ENCODE assay signal across 8 mouse cellular contexts in genomic region chr8:92761959-92762600, GRCm38 (mm10).
DNase-seq lines count a peak whose midpoint lies in the region; ATAC-seq and TF ChIP-seq lines count a peak whose summit lies in the region.

No protein-coding gene starts in this region.

- ATAC-seq in heart, embryonic 12.5 days (ENCODE audit: insufficient number of reproducible peaks, low FRiP score) = no peak
- no peak for ATAC-seq in intestine, postnatal 0 days
- ATAC-seq in midbrain, embryonic 14.5 days (ENCODE audit: low FRiP score, low TSS enrichment) = no peak

- H3K4me2 ChIP-seq in heart, embryonic 12.5 days = peak overlapping the region; percentile 63
- peak overlapping the region; percentile 40 for H3K4me2 ChIP-seq in intestine, postnatal 0 days (replicated peaks; ENCODE audit: low read depth)
- H3K4me2 ChIP-seq in midbrain, embryonic 14.5 days (ENCODE audit: low read length) = peak overlapping the region; percentile 1; the same call in 1 of the 2 replicates

- H3K36me3 ChIP-seq in heart, embryonic 12.5 days = no peaks in the 10 kb centered on the region
- no peaks in the 10 kb centered on the region for H3K36me3 ChIP-seq in embryonic facial prominence, embryonic 10.5 days (replicated peaks)
- no peaks in the 10 kb centered on the region for H3K36me3 ChIP-seq in intestine, postnatal 0 days (ENCODE audit: control insufficient read depth, insufficient read depth)
- H3K36me3 ChIP-seq in midbrain, embryonic 14.5 days (ENCODE audit: control insufficient read depth, insufficient read depth, low read length) = no peaks in the 10 kb centered on the region

- intact Hi-C loops in heart, postnatal 14 days (cut with DNase I) = no loop called here

- peak overlapping the region; percentile 25 for H3K4me3 ChIP-seq in heart, embryonic 12.5 days
- H3K4me3 ChIP-seq in embryonic facial prominence, embryonic 10.5 days = peak overlapping the region; percentile 31; the same call in 1 of the 2 replicates
- H3K4me3 ChIP-seq in intestine, postnatal 0 days (ENCODE audit: low read depth, low read length) = 0 out of 2 replicates have a peak overlapping the region, but pooled peaks have one; percentile 5
- no peak overlapping the region for H3K4me3 ChIP-seq in midbrain, embryonic 14.5 days (replicated peaks; ENCODE audit: low read depth, low read length)
- H3K4me3 ChIP-seq in cerebellum, adult 2 months (replicated peaks; ENCODE audit: insufficient read depth, low read depth, low read length) = no peak overlapping the region

- no peak for DNase-seq in heart, postnatal 14 days
- DNase-seq in embryonic facial prominence, embryonic 10.5 days (ENCODE audit: low spot score) = peak; percentile 55
- DNase-seq in midbrain, embryonic 14.5 days = peak; percentile 46
- no peak for DNase-seq in ovary, postnatal 14 days (ENCODE audit: low spot score)
- DNase-seq in layer of hippocampus, adult 11-12 months (ENCODE audit: low spot score) = no peak
- DNase-seq in cerebellum, adult 2 months = no peak

- H3K27ac ChIP-seq in heart, embryonic 12.5 days (ENCODE audit: poor library complexity, severe bottlenecking) = no peak overlapping the region
- peak overlapping the region; percentile 30; the same call in 1 of the 2 replicates for H3K27ac ChIP-seq in embryonic facial prominence, embryonic 10.5 days (replicated peaks)
- H3K27ac ChIP-seq in intestine, postnatal 0 days (ENCODE audit: low read depth, low read length) = no peak overlapping the region
- H3K27ac ChIP-seq in midbrain, embryonic 14.5 days (replicated peaks; ENCODE audit: low read depth, low read length) = no peak overlapping the region
- H3K27ac ChIP-seq in cerebellum, adult 2 months (ENCODE audit: insufficient read depth, low read length) = no peak overlapping the region

- H3K27me3 ChIP-seq in heart, embryonic 12.5 days (replicated peaks) = no peaks in the 10 kb centered on the region
- H3K27me3 ChIP-seq in embryonic facial prominence, embryonic 10.5 days (replicated peaks; ENCODE audit: low read depth, poor library complexity, severe bottlenecking) = peaks cover 12% of the 10 kb centered on the region
- H3K27me3 ChIP-seq in intestine, postnatal 0 days (replicated peaks; ENCODE audit: control insufficient read depth, insufficient read depth, low read length) = no peaks in the 10 kb centered on the region
- no peaks in the 10 kb centered on the region for H3K27me3 ChIP-seq in midbrain, embryonic 14.5 days (ENCODE audit: control insufficient read depth, insufficient read depth, low read length)
- H3K27me3 ChIP-seq in cerebellum, adult 2 months (ENCODE audit: control insufficient read depth, insufficient read depth, low read length) = no peaks in the 10 kb centered on the region; the same call in 1 of the 2 replicates

- 10% methylated on average over 18 of the region's 18 CpGs for WGBS in heart, embryonic 12.5 days
- whole genome bisulfite sequencing in embryonic facial prominence, embryonic 10.5 days = 20% methylated on average over 18 of the region's 18 CpGs
- WGBS in intestine, postnatal 0 days = 7% methylated on average over 18 of the region's 18 CpGs
- WGBS in midbrain, embryonic 14.5 days = 20% methylated on average over 18 of the region's 18 CpGs
- WGBS in cerebellum, adult 2 months = 26% methylated on average over 18 of the region's 18 CpGs

- no peak for TF ChIP-seq CTCF in intestine, postnatal 0 days (IDR thresholded peaks at IDR 0.05; ENCODE audit: low read depth)
- TF ChIP-seq CTCF in cerebellum, adult 2 months (IDR thresholded peaks at IDR 0.05; ENCODE audit: borderline replicate concordance, insufficient read depth, low read depth, low read length) = no peak

- TF ChIP-seq POLR2A in cerebellum, adult 2 months (IDR thresholded peaks at IDR 0.05; ENCODE audit: borderline replicate concordance, insufficient read depth, low read length) = no peak

- H3K4me1 ChIP-seq in heart, embryonic 12.5 days (replicated peaks) = peaks cover 6% of the 10 kb centered on the region; the same call in 1 of the 2 replicates
- peaks cover 11% of the 10 kb centered on the region for H3K4me1 ChIP-seq in embryonic facial prominence, embryonic 10.5 days
- 0 out of 2 replicates have a peak, but pooled peaks cover 3% of the 10 kb centered on the region for H3K4me1 ChIP-seq in intestine, postnatal 0 days (replicated peaks; ENCODE audit: control insufficient read depth, insufficient read depth, low read length)
- no peaks in the 10 kb centered on the region for H3K4me1 ChIP-seq in midbrain, embryonic 14.5 days (ENCODE audit: control insufficient read depth, insufficient read depth, low read length)
- H3K4me1 ChIP-seq in cerebellum, adult 2 months (ENCODE audit: control insufficient read depth, insufficient read depth, low read length) = no peaks in the 10 kb centered on the region

- peaks cover 9% of the 10 kb centered on the region for H3K9me3 ChIP-seq in heart, embryonic 12.5 days (replicated peaks)
- H3K9me3 ChIP-seq in embryonic facial prominence, embryonic 10.5 days = no peaks in the 10 kb centered on the region
- H3K9me3 ChIP-seq in intestine, postnatal 0 days (ENCODE audit: control insufficient read depth) = no peaks in the 10 kb centered on the region
- H3K9me3 ChIP-seq in midbrain, embryonic 14.5 days (ENCODE audit: control insufficient read depth, low read length) = peaks cover 2% of the 10 kb centered on the region; the same call in 1 of the 2 replicates

- H3K9ac ChIP-seq in heart, embryonic 12.5 days = 0 out of 2 replicates have a peak overlapping the region, but pooled peaks have one; percentile 32
- H3K9ac ChIP-seq in intestine, postnatal 0 days (ENCODE audit: low read depth, low read length) = no peak overlapping the region
- no peak overlapping the region for H3K9ac ChIP-seq in midbrain, embryonic 14.5 days (replicated peaks; ENCODE audit: low read length)

Comparison
In these comparisons a context has a peak if more than half of its experiments do, and no peak if none do; other contexts are left out.
1. H3K4me2 ChIP-seq: peak in every context shown above with its lines; median percentile 63 in heart, embryonic 12.5 days; 40 in intestine, postnatal 0 days; 1 in midbrain, embryonic 14.5 days.
2. H3K4me3 ChIP-seq: peak in heart, embryonic 12.5 days (single experiment), embryonic facial prominence, embryonic 10.5 days (single experiment) and intestine, postnatal 0 days (single experiment); none in midbrain, embryonic 14.5 days (single experiment) and cerebellum, adult 2 months (single experiment).
3. DNase-seq: peak in embryonic facial prominence, embryonic 10.5 days (single experiment) and midbrain, embryonic 14.5 days (single experiment); none in heart, postnatal 14 days (0 of 2), ovary, postnatal 14 days (single experiment), layer of hippocampus, adult 11-12 months (single experiment) and cerebellum, adult 2 months (0 of 2).